Mouse (Mus musculus): ENCODE results near the gene Armc3. TPM values are rescaled to one million over a fixed set of nuclear protein-coding genes. Genes with fewer than 3 reads are reported as not detected.
A peak's percentile ranks its signal among the peaks of the same experiment; 100 is the strongest.

The Armc3 gene
- total and polyA plus RNA-seq, 3 experiments, result 0.07 to 0.31 TPM; not detected in 1

DNA sequence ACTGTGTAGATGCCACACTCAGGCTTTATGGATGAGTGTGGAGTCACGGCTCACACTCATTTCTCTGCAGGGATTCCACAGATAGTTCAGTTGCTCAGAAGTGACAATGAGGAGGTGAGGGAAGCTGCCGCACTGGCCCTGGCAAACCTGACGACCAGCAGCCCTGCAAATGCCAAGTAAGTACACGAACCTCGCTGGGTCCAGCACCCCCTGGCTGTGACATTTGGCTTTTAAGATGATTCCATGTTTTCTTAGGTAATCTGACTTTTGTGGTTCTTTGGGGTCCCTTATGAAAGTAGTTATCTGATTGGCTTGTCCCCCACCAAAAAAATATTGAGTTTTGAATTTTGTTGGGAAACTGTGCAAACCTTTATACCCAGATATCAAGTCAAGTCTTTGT, 70.9 kb downstream of the Armc3 start:
- peaks cover 0 to 4% of the 10 kb centered on the region in 2 experiments; a peak in 2 of 4 replicates for H3K4me1 ChIP-seq (ENCODE audit: control insufficient read depth in 1 of 2, insufficient read depth in 2 of 2, low read length in 2 of 2)
- no peaks in the 10 kb centered on the region for H3K9me3 ChIP-seq (replicated peaks; ENCODE audit: insufficient read depth, low read length)

DNA sequence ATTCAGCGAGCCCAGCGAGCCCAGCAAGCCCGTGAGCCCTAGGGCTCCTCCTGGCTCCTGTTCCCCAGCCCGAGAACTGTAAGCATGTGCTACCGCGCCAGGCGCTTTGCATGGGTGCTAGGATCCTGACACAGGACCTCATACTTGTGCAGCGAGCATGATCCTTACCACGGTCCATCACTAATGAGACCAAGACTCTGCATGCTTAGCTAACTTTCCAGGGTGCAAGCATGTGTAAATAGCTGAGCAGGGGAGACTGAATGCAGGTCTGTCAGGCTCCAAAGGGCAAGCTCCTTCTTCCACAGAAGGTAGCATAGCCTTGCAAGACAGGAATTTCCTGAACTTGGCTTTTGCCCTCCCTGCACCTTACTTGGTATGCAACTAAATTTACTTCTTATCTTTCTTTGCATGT, 71.6 kb downstream of the Armc3 start:
- Histone ChIP-seq H3K4me3 (ENCODE audit: control insufficient read depth in 1 of 2, insufficient read depth in 1 of 2, low read depth in 2 of 2, low read length in 2 of 2) (no peak overlapping the region), H3K27me3 (ENCODE audit: control insufficient read depth in 1 of 2, insufficient read depth in 2 of 2, low read length in 2 of 2) (peaks cover 0 to 2% of the 10 kb centered on the region in 2 experiments; a peak in 1 of 4 replicates), H3K79me2 (ENCODE audit: control insufficient read depth, insufficient read depth, low read length, poor library complexity) (no peaks in the 10 kb centered on the region), H3K27ac (ENCODE audit: control insufficient read depth, low read depth, low read length) (no peak overlapping the region), H3K9ac (ENCODE audit: control insufficient read depth, low read depth, low read length, poor library complexity, severe bottlenecking) (no peak overlapping the region), H3K4me1 (ENCODE audit: control insufficient read depth in 1 of 2, insufficient read depth in 2 of 2, low read length in 2 of 2) (peaks cover 0 to 4% of the 10 kb centered on the region in 2 experiments; a peak in 2 of 4 replicates), H3K9me3 (replicated peaks; ENCODE audit: insufficient read depth, low read length) (no peaks in the 10 kb centered on the region), H3K36me3 (ENCODE audit: control insufficient read depth in 1 of 2, insufficient read depth in 2 of 2, low read length in 2 of 2) (peaks cover 0 to 6% of the 10 kb centered on the region in 2 experiments; a peak in 2 of 4 replicates)
- DNase-seq (ENCODE audit: low read depth, low spot score), result no peak
- no peak for TF ChIP-seq TBP (IDR thresholded peaks at IDR 0.05; ENCODE audit: low read depth, low read length)
- TF ChIP-seq ELF1 (IDR thresholded peaks at IDR 0.05; ENCODE audit: low read depth, low read length), result no peak

More for the DNA sequence above, 70.9 kb downstream of the Armc3 start:
- peaks cover 0 to 6% of the 10 kb centered on the region in 2 experiments; a peak in 2 of 4 replicates for H3K36me3 ChIP-seq (ENCODE audit: control insufficient read depth in 1 of 2, insufficient read depth in 2 of 2, low read length in 2 of 2)
- H3K27ac ChIP-seq (ENCODE audit: control insufficient read depth, low read depth, low read length), result no peak overlapping the region
- H3K9ac ChIP-seq (ENCODE audit: control insufficient read depth, low read depth, low read length, poor library complexity, severe bottlenecking), result no peak overlapping the region
- TF ChIP-seq SMC3 (IDR thresholded peaks at IDR 0.05; ENCODE audit: low read depth, low read length) (peak; percentile 47), EP300 (IDR thresholded peaks at IDR 0.05; ENCODE audit: low read depth in 1 of 2, low read length in 2 of 2) (no peak), RAD21 (IDR thresholded peaks at IDR 0.05; ENCODE audit: low read depth, low read length) (peak; percentile 12), CTCF (IDR thresholded peaks at IDR 0.05 in 2 of 3, conservative IDR thresholded peaks at IDR 0.05 in 1 of 3; ENCODE audit: control insufficient read depth in 1 of 3, insufficient read depth in 1 of 3, low read depth in 2 of 3, low read length in 3 of 3, poor library complexity in 1 of 3, severe bottlenecking in 1 of 3) (peak in 2 of 3 experiments; percentile 21 to 35; a peak in 3 of 6 replicates), ZC3H11A (IDR thresholded peaks at IDR 0.05; ENCODE audit: low read depth, low read length) (peak; percentile 18; the same call in 1 of the 2 replicates), CHD1 (IDR thresholded peaks at IDR 0.05; ENCODE audit: low read depth, low read length) (no peak)
- H3K27me3 ChIP-seq (ENCODE audit: control insufficient read depth in 1 of 2, insufficient read depth in 2 of 2, low read length in 2 of 2), result peaks cover 0 to 2% of the 10 kb centered on the region in 2 experiments; a peak in 2 of 4 replicates
- no peak overlapping the region for H3K4me3 ChIP-seq (ENCODE audit: control insufficient read depth in 1 of 2, insufficient read depth in 1 of 2, low read depth in 2 of 2, low read length in 2 of 2)
- DNase-seq (ENCODE audit: low read depth, low spot score), result peak; percentile 7
- H3K79me2 ChIP-seq (ENCODE audit: control insufficient read depth, insufficient read depth, low read length, poor library complexity), result no peaks in the 10 kb centered on the region

DNA sequence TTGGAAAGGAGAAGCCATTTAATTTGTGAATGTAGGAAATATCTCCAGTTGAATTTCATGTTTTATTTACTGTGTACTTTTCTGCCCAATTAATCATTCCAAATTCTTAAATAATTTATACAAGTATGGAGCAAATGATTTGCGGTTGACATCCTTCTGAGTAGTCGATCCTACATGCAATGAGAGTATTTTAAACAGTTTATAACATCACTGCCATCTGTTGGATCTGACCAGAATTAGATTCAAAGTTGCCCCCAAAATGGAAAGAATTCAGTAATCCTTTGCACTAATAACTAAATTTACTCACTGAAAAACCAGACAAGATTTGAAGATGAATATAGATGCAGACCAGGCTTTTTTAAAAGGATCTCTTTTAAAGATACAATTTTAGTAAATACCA, 75.5 kb downstream of the Armc3 start:
- peaks cover 0 to 4% of the 10 kb centered on the region in 2 experiments; a peak in 2 of 4 replicates for H3K4me1 ChIP-seq (ENCODE audit: control insufficient read depth in 1 of 2, insufficient read depth in 2 of 2, low read length in 2 of 2)
- no peaks in the 10 kb centered on the region for H3K79me2 ChIP-seq (ENCODE audit: control insufficient read depth, insufficient read depth, low read length, poor library complexity)
- H3K27ac ChIP-seq (ENCODE audit: control insufficient read depth, low read depth, low read length), result no peak overlapping the region
- peaks cover 0 to 2% of the 10 kb centered on the region in 2 experiments; a peak in 1 of 4 replicates for H3K27me3 ChIP-seq (ENCODE audit: control insufficient read depth in 1 of 2, insufficient read depth in 2 of 2, low read length in 2 of 2)
- TF ChIP-seq SMC3 (IDR thresholded peaks at IDR 0.05; ENCODE audit: low read depth, low read length) (peak; percentile 50), CTCF (IDR thresholded peaks at IDR 0.05 in 2 of 3, conservative IDR thresholded peaks at IDR 0.05 in 1 of 3; ENCODE audit: control insufficient read depth in 1 of 3, insufficient read depth in 1 of 3, low read depth in 2 of 3, low read length in 3 of 3, poor library complexity in 1 of 3, severe bottlenecking in 1 of 3) (peak in 1 of 3 experiments; percentile 34; a peak in 2 of 6 replicates), NELFE (IDR thresholded peaks at IDR 0.05; ENCODE audit: low read depth, low read length) (no peak), MAZ (IDR thresholded peaks at IDR 0.05; ENCODE audit: low read depth, low read length) (no peak), MYB (IDR thresholded peaks at IDR 0.05; ENCODE audit: low read depth, low read length) (no peak), ZNF384 (IDR thresholded peaks at IDR 0.05; ENCODE audit: low read depth, low read length) (no peak), ZC3H11A (IDR thresholded peaks at IDR 0.05; ENCODE audit: low read depth, low read length) (peak; percentile 56), RAD21 (IDR thresholded peaks at IDR 0.05; ENCODE audit: low read depth, low read length) (peak; percentile 41), CHD1 (IDR thresholded peaks at IDR 0.05; ENCODE audit: low read depth, low read length) (no peak), HCFC1 (IDR thresholded peaks at IDR 0.05; ENCODE audit: low read depth, low read length) (no peak), RCOR1 (IDR thresholded peaks at IDR 0.05; ENCODE audit: low read depth, low read length) (no peak)
- no peak overlapping the region for H3K4me3 ChIP-seq (ENCODE audit: control insufficient read depth in 1 of 2, insufficient read depth in 1 of 2, low read depth in 2 of 2, low read length in 2 of 2)
- H3K9me3 ChIP-seq (replicated peaks; ENCODE audit: insufficient read depth, low read length), result no peaks in the 10 kb centered on the region
- peaks cover 0 to 8% of the 10 kb centered on the region in 2 experiments; a peak in 2 of 4 replicates for H3K36me3 ChIP-seq (ENCODE audit: control insufficient read depth in 1 of 2, insufficient read depth in 2 of 2, low read length in 2 of 2)
- no peak for DNase-seq (ENCODE audit: low read depth, low spot score)
- H3K9ac ChIP-seq (ENCODE audit: control insufficient read depth, low read depth, low read length, poor library complexity, severe bottlenecking), result no peak overlapping the region

Data from MEL (cell line).